Mouse (Mus musculus) midbrain, embryonic 10.5 days (tissue): ENCODE measurements around the gene Kcnc2. TPM values are rescaled to one million over a fixed set of nuclear protein-coding genes. Genes with fewer than 3 reads are reported as not detected.
A peak's percentile ranks its signal among the peaks of the same experiment; 100 is the strongest.

Experiments
- DNase-seq: peaks from one replicate; pipeline ENCODE4 v3.0.0-alpha.2; 2017; ENCODE audit warnings: low spot score
- H3K27ac ChIP-seq: fragments of 300-500 bp; sonication (generic); replicated peaks from 2 replicates; pipeline ENCODE4 v1.5.1; 2016; ENCODE audit warnings: mild to moderate bottlenecking
- H3K27me3 ChIP-seq: fragments of 300-500 bp; sonication (generic); 2 replicates; pipeline ENCODE4 v1.6.1; 2016; ENCODE audit warnings: low read depth, mild to moderate bottlenecking; ENCODE audit not compliant: poor library complexity, severe bottlenecking
- H3K36me3 ChIP-seq: fragments of 300-500 bp; sonication (generic); 2 replicates; pipeline ENCODE4 v1.6.1; 2016; ENCODE audit warnings: mild to moderate bottlenecking, moderate library complexity
- H3K4me1 ChIP-seq: fragments of 300-500 bp; sonication (generic); 2 replicates; pipeline ENCODE4 v1.6.1; 2016
- H3K4me3 ChIP-seq: fragments of 300-500 bp; sonication (generic); 2 replicates; pipeline ENCODE4 v1.5.1; 2016; ENCODE audit warnings: mild to moderate bottlenecking, moderate library complexity
- H3K9me3 ChIP-seq: fragments of 300-500 bp; sonication (generic); replicated peaks from 2 replicates; pipeline ENCODE4 v1.6.1; 2016; ENCODE audit warnings: mild to moderate bottlenecking
- WGBS: fragments of 180-500 bp; shearing (Covaris S2); methylation state at CpG from one replicate; pipeline ENCODE4 v1.1.7; 2016; 5-methylcytosine and 5-hydroxymethylcytosine counted together
- polyA plus RNA-seq: library from polyadenylated mRNA; unstranded; fragments of >200 nt; fragmentation: Nextera tagmentation; extraction: Ambion mirVana; gene quantifications from 2 replicates; pipeline ENCODE4 v1.2.1, GENCODE M21; 2016

Kcnc2 gene
- polyA plus RNA-seq, 1 experiment from 2014 or later = 1.0 TPM

DNA sequence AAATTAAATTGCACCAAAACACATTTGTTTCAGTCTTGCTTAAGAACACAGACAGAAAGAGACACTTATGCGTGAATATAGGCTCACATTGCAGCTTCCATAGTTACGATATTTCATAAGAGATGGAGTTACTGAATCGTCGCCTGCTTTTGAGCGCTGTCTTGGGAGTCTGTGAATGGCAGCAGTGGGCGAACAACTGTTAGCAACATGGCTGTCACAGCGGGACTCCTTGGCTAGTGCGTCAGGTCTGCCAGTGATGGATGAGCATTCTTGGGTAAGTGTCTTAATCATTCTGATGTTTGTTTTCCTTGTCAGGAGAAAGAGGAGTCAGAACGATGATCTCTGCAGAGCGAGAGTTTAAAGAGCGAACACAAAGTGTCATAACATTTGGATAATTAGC is 44.2 kb downstream of the Kcnc2 start:
- no peaks in the 10 kb centered on the region for H3K9me3 ChIP-seq
- H3K4me1 ChIP-seq = no peaks in the 10 kb centered on the region
- no peaks in the 10 kb centered on the region for H3K27me3 ChIP-seq
- WGBS = 79% methylated on average over 11 of the region's 11 CpGs
- no peaks in the 10 kb centered on the region for H3K36me3 ChIP-seq
- DNase-seq = no peak
- no peak overlapping the region for H3K4me3 ChIP-seq
- H3K27ac ChIP-seq = no peak overlapping the region

DNA sequence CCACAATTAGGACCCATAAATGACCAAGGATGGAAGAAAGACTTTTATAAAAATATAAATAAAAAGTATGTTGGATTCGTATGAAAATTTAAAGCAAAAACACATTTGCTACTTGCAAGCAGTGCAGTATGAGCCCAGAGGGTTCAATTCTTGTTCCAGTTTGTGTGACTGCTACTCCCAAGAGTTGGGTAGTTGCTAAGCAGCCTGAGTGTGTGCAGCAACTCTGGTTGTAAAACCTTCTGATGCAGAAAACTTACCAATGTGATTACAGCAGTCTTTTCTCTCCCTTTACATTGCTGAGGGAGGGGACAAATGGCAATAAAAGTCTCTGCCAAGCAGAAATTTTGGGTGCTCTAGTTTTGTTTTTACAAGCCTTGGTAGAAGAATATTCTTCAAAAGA is 46.9 kb downstream of the Kcnc2 start:
- no peaks in the 10 kb centered on the region for H3K4me1 ChIP-seq
- H3K4me3 ChIP-seq = no peak overlapping the region
- DNase-seq = no peak
- no peaks in the 10 kb centered on the region for H3K9me3 ChIP-seq
- no peaks in the 10 kb centered on the region for H3K27me3 ChIP-seq
- no peaks in the 10 kb centered on the region for H3K36me3 ChIP-seq
- H3K27ac ChIP-seq = no peak overlapping the region
- 86% methylated on average over 1 of the region's 1 CpGs for WGBS

DNA sequence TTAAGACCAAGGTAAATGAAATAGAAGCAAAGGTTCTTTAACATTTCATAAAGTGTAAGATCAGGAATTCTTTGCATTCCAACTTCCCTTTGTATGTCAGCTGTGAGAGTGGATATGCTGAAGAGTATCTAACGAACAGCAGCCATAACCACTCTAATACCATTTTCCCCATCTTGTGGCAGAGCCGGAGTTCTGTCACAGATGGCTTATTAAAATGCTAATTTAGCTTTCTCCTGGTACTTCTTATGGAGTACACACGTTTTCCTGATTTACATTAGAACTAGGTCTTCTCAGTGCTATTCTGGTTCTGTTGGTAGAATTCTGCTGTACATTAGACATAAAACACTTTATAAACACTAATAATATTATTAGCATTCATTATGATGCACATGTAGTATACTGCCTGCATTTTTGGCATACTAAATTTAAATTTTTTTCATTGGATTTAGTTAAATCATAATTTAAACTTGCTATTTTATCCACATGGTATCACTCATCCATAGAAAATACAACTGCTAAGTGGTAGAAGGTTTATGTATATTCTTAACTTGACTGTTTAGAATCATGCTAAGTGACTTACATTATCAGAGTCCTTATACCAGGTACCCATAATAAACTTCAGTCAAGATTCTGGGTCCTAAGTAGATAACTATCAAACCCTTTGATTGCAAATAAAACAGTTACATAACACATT is 86.9 kb downstream of the Kcnc2 start:
- no peak overlapping the region for H3K4me3 ChIP-seq
- no peaks in the 10 kb centered on the region for H3K36me3 ChIP-seq
- H3K4me1 ChIP-seq = no peaks in the 10 kb centered on the region
- H3K9me3 ChIP-seq = no peaks in the 10 kb centered on the region
- H3K27ac ChIP-seq = no peak overlapping the region
- DNase-seq = no peak
- 72% methylated on average over 3 of the region's 3 CpGs for WGBS
- H3K27me3 ChIP-seq = no peaks in the 10 kb centered on the region

DNA sequence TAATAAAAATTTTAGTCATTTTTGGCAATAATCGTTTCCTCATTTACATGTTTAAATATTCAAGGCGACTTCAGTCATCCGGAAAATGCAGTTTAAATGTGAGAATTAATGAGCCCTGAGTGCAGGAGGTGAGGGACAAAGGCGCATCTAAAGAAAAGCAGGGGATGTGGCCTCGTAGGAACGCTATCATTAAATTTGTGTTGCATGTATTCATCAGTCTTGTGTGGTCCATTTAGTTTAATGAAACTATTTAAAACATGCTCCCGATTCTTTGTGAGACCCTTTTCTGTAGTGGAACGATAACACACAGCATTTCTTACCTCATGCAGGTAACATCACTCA is 87.4 kb downstream of the Kcnc2 start:
- no peaks in the 10 kb centered on the region for H3K36me3 ChIP-seq
- DNase-seq = no peak
- no peak overlapping the region for H3K4me3 ChIP-seq
- H3K4me1 ChIP-seq = no peaks in the 10 kb centered on the region
- 81% methylated on average over 8 of the region's 8 CpGs for WGBS
- no peaks in the 10 kb centered on the region for H3K9me3 ChIP-seq
- no peak overlapping the region for H3K27ac ChIP-seq
- no peaks in the 10 kb centered on the region for H3K27me3 ChIP-seq

DNA sequence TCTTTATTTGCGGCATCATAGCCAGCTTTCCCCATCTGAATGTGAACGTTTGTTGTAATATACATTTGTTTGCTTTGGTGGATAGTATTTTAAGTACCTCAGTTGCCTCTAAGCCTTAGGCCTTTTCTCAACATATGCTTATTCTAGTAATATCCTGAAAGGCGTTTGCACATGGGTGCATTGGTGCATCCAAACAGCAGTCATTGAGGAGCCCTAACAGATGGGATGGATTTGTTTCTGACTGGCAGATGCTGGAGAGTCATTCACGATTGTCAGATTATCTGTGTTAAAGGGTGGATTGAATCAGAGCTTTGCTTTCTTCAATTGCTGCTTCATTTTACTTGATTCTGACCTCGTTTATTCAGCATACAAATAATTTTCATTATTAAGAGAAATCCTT is 89.8 kb downstream of the Kcnc2 start:
- H3K4me3 ChIP-seq = no peak overlapping the region
- no peaks in the 10 kb centered on the region for H3K36me3 ChIP-seq
- no peaks in the 10 kb centered on the region for H3K27me3 ChIP-seq
- WGBS = 79% methylated on average over 5 of the region's 5 CpGs
- no peaks in the 10 kb centered on the region for H3K9me3 ChIP-seq
- no peak for DNase-seq
- no peaks in the 10 kb centered on the region for H3K4me1 ChIP-seq
- no peak overlapping the region for H3K27ac ChIP-seq

DNA sequence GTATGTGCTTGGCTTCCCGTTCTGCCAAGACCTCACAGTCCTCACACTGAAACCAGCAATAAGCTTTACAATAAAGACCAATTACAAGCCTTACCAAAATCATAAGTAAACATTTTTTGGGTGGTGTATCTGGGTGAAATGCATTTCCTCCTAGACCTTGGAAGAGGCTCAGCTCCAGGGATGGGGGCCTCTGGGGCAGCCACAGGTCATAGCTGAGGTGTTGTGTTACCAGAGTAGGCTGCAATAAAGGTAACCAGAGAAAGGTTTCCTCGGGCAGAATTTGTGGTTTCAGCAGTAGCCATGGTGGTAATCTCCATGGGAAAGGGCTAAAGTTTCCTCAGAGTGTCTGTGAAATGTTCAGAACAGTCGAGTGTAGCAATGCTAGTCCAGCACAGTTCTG is 97.4 kb downstream of the Kcnc2 start:
- Histone ChIP-seq H3K4me1 (no peaks in the 10 kb centered on the region), H3K4me3 (no peak overlapping the region), H3K27me3 (no peaks in the 10 kb centered on the region), H3K9me3 (no peaks in the 10 kb centered on the region), H3K36me3 (no peaks in the 10 kb centered on the region), H3K27ac (no peak overlapping the region)
- no peak for DNase-seq
- 77% methylated on average over 3 of the region's 3 CpGs for WGBS

DNA sequence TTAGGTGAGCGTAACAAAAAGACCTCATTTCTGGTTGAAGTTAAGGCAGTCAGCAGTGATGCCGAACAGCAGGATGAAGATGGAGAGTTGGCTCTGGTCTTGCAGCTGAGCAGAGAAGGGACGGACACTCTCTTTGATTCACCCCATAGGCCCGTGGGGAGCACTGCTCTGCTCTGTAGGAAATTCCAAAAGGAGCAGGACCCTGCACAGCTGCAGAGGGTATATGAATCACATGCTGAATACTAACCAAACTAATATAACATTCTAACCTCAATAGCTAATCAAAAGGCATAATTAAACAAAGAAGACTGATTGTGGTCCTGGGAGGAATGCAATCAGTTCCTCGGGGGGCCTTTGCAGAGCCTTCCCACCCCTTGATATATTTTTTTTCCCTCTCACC is 106.2 kb downstream of the Kcnc2 start:
- H3K27ac ChIP-seq = no peak overlapping the region
- WGBS = 93% methylated on average over 5 of the region's 5 CpGs
- H3K4me1 ChIP-seq = no peaks in the 10 kb centered on the region
- H3K27me3 ChIP-seq = no peaks in the 10 kb centered on the region
- H3K4me3 ChIP-seq = no peak overlapping the region
- no peaks in the 10 kb centered on the region for H3K36me3 ChIP-seq
- H3K9me3 ChIP-seq = no peaks in the 10 kb centered on the region
- DNase-seq = no peak

DNA sequence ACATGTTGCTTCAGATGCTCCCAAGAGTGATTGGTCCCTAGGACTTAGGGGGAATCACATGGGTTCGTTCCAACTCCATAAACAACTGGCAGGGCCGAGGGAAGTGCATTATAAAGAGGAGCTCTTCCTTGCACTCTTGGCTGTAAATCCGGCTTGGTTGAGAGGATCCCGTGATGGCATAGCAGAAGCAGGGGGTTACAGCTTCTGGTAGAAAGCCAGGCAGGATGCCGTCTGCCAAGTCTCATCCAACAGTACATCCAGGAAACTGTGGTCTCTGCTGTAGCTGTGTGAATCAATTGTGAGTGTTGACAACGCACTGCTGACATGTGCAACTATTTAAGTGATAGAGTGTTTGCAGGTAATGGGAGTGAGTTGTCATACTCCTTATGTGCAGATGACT is 107.5 kb downstream of the Kcnc2 start:
- Histone ChIP-seq H3K36me3 (no peaks in the 10 kb centered on the region), H3K9me3 (no peaks in the 10 kb centered on the region), H3K4me3 (no peak overlapping the region), H3K27me3 (no peaks in the 10 kb centered on the region), H3K27ac (no peak overlapping the region), H3K4me1 (no peaks in the 10 kb centered on the region)
- DNase-seq = no peak
- 86% methylated on average over 6 of the region's 6 CpGs for WGBS

DNA sequence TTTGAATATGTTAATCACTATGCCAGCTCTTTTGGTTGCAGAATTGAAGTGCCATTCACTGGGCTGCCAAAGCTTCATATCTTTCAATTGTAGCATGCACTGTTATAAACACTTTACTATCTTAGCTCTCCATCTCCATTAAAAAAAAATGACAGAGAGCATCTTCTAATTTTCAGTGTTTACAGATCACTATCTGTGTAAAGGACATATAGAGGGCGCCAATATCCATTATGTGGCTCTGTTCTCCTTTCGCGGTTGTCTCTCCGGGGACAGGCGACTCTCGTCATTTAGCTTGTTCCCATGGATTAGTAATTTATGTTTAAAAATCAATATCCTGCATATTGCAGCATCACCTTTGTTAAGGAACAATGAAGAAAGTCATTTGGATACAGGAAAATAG is 109.7 kb downstream of the Kcnc2 start:
- 87% methylated on average over 6 of the region's 6 CpGs for WGBS
- no peak for DNase-seq
- H3K4me1 ChIP-seq = no peaks in the 10 kb centered on the region

DNA sequence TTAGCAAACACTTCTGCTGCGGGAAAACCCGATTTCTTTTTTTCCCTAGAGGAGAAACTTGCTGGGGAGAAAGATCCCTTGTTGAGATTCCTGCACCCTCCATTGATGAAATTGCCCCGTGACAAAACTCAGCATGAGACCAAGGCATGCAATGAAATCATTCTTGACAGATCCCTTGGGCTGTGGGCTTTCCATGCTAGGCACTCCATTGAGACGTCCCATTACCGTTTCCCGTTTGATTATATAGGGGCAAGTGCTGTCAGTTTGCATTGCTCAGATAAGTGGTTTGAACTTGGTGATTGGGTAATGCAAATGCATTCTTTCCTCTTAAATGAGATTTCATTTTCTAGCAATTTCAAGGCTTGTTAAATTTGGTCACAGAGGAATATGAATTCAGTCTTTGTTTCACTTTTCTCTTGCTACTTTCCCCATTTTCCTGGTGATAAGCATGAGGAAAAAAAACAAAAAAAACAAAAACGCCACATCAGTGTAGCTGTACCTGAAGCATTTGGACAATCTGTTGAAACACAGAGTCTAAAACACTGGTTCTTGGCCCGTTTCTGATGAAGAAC is 123.6 kb downstream of the Kcnc2 start:
- H3K4me1 ChIP-seq = peaks cover 19% of the 10 kb centered on the region
- 57% methylated on average over 8 of the region's 8 CpGs for WGBS
- H3K27me3 ChIP-seq = no peaks in the 10 kb centered on the region
- no peak overlapping the region for H3K4me3 ChIP-seq
- H3K36me3 ChIP-seq = no peaks in the 10 kb centered on the region
- DNase-seq = peak; percentile 30
- H3K27ac ChIP-seq = peak overlapping the region; percentile 33; the same call in 1 of the 2 replicates
- no peaks in the 10 kb centered on the region for H3K9me3 ChIP-seq

More for the DNA sequence above, 109.7 kb downstream of the Kcnc2 start:
- Histone ChIP-seq H3K4me3 (no peak overlapping the region), H3K36me3 (no peaks in the 10 kb centered on the region), H3K27me3 (no peaks in the 10 kb centered on the region), H3K27ac (no peak overlapping the region), H3K9me3 (no peaks in the 10 kb centered on the region)

DNA sequence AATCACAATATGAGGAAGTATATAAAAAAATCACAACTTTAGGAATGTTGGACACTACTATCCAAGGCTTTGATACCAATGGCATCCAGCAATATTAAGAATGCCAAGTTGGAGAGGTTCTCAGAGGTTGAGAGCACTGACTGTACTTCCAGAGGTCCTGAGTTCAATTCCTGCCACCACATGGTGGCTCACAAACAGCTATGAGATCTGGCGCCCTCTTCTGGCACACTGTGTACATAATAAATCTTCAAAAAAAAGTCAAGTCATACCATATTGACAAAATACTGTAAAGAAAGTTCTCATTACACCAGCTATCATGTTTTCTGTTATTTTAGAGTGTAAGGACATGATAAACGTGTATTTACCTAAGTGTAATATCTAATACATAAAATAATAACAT is 126.3 kb downstream of the Kcnc2 start:
- Histone ChIP-seq H3K4me1 (peaks cover 18% of the 10 kb centered on the region), H3K27ac (no peak overlapping the region), H3K4me3 (no peak overlapping the region), H3K36me3 (no peaks in the 10 kb centered on the region), H3K27me3 (no peaks in the 10 kb centered on the region), H3K9me3 (no peaks in the 10 kb centered on the region)
- no peak for DNase-seq
- 45% methylated on average over 2 of the region's 2 CpGs for WGBS

DNA sequence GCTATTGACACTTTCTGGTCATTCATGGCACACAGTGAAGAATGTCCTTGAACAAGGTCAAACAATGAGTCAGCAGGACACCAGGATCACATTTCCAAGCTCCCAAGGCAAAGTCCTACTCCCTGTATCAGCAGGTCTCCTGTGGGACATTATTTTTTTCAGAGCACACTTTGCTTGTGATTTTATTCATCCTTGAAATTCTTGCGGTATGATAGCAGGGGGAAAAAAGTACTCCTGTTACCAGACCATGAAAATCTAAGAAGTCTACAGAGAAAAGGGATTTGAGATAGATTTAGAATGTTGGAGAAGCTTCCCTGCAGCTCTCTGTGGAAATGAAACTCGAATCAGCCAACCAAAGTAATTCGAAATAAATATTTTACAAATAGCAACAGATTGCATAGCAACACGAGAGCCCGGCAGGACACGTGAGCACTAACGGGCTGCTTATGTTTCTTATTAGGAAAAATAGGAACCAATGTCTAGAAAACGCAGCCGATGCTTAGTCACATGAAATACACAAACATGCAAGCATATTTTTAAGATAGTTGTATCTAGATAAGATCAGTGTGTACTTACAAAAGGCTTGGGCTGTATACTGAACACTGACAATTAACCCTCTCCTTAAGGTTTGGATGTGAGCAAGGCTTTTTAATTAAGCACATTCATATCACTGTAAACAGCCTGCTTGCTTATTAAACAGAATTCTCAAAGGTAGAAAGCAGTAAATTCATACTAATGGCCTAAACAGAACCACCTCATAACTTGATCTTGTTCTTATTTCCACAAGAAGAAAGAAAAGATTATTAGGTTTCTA is 129.9 kb downstream of the Kcnc2 start:
- H3K4me3 ChIP-seq = no peak overlapping the region
- H3K9me3 ChIP-seq = no peaks in the 10 kb centered on the region
- no peak overlapping the region; the same call in 1 of the 2 replicates for H3K27ac ChIP-seq
- peaks cover 8% of the 10 kb centered on the region; the same call in 1 of the 2 replicates for H3K4me1 ChIP-seq
- DNase-seq = no peak
- WGBS = 76% methylated on average over 9 of the region's 9 CpGs
- H3K36me3 ChIP-seq = no peaks in the 10 kb centered on the region
- no peaks in the 10 kb centered on the region for H3K27me3 ChIP-seq

DNA sequence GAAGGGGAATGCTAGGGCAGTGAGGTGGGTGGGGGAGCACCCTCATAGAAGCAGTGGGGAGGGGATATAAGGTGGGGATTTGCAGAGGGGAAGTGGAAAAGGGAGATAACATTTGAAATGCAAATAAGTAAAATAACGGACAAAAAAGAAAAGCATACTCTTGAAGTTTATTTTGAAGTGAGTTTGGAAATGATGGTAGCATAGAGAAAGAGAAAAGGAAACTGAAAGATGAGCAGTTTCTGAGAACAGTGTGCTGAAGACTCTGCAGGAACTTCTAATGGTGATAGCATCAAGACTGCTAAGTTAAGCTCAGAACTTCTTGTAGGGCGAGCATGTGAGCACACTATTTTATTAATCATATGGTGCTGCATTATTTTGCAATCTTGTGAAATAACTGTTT is 138.6 kb downstream of the Kcnc2 start:
- Histone ChIP-seq H3K9me3 (no peaks in the 10 kb centered on the region), H3K27me3 (no peaks in the 10 kb centered on the region), H3K4me1 (no peaks in the 10 kb centered on the region), H3K27ac (no peak overlapping the region), H3K4me3 (no peak overlapping the region), H3K36me3 (no peaks in the 10 kb centered on the region)
- DNase-seq = no peak
- 83% methylated on average over 2 of the region's 2 CpGs for WGBS
